Mouse (Mus musculus): Measurements from ENCODE around the gene Klhdc9.
"Not testable (repeated sequence)": the region's sequence is repeated elsewhere in the genome, so short reads cannot be mapped to it uniquely, and the experiment has no call there.

The Klhdc9 gene

DNA sequence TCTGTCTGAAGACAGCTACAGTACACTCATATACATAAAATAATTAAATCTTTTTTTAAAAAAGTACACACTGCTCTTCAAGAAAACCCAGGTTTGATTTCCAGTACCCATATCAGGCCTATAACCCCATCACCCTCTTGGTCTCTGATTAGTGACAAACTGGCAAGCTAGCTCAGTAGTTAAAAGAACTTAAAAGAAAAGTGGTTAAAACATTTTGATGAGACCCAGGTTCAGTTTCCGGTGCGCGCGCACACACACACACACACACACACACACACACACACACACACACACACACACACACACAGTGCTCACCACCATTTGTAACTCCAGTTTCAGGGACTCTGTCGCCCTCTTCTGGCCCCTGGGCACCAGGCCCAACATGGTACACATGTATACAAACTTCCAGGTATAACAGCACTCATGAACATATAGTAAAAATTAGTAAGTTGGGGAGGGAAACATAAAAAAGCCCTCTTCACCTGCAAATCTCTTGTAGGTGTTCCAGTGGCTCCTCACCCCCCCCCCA, 4.7 kb downstream of the Klhdc9 start:
- peak; percentile 60 for DNase-seq

DNA sequence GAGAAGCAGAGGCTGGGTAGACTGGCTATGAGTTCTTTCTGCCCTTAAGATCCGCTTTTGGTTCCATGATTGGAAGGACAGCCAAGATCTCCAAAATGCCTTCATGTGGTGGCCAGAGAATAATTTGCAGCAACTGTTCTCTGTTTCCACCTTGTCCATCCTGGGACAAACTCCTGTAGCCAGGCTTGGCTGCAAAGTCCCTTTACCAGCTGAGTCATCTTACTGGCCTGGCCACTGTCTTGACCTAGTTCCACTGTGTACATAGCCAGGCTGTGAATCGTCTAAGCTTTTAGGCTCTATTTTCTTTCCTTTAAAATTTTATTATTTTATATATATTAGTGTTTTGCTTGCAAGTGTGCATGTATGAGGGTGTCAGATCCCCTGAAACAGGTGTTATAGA, 11.4 kb downstream of the Klhdc9 start:
- no peak for DNase-seq

DNA sequence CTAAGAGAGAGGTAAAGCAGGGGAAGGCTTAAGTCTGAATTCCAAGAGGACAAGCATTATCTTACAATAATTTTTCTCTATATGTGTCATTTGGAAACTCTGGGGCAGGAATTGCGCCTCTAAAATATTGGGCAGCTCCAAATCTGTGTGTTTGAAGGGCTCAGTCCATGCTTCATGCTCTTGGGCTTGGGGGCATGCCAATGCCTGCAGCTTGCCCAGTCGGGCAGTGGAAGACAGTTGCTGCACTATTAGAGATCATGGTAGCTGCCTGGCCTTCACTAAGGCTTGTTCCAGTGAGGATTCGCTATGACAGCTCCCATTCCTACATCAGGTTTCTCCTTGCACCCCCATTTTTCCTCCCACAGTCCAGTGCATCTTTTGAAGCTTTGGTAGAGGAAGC, 11.9 kb downstream of the Klhdc9 start:
- DNase-seq, result no peak

DNA sequence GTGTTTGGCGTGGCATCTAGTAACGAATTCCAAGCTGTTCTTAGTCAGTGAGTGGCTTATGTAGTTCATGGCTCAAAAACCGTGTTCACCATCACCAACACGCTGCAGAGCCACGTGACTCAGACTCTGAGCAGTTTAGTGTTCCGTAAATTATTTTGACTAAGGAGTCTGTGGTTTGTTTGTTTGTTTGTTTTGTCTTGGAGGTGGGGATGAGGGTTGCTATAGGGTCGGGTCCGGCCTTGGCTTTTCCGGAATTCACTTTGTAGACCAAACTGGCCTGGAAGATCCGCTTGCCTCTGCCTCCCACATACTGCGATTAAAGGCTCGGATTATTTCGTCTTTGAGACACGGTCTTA, 14.5 kb downstream of the Klhdc9 start:
- no peak for DNase-seq

DNA sequence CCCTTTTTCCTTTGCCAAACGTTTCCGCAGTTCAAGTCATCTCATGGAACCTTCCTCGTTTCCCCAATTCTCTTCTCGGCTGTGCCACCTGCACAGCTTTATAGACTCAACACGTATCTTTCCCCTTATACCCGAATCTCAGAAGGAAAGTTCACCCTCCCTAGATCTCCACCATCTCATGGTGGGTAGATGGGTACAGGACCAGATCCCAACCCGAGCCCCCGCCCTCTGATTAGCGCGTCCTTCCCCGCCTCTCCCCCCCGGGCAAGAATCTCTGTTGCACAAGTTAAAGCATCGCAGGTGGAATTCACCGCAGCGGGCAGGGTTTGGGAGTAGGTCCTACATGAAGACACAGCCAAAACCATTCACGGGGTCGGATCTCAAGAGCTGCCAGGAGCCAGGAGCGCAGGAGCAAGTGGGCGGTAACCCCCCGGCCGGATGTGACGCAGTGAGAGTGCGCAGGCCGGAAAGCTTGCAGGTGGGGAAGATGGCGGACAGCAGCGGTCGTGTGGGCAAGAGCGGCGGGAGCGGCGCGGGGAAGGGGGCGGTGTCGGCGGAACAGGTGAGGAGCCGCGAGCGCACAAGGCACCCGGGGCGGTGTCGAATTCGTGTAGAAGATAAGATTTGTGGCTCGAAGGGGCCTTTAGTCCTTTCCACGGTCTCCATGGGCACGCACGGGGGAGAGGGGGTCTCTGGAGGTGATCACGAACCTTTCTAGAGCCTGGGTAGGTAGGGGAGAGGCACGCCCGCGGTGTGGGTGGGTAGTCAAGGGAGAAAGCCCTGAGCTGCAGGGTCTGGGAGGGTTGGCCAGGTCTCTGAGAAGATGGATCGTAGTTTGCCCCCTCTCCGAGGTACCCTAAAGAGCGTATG, 15.1 kb downstream of the Klhdc9 start, which contains the start of the genes Nit1 and Pfdn2:
Gene Nit1 (minus strand): TSS at position 422 of the 870 bp plus-strand sequence.
Gene Pfdn2 (plus strand): TSS at position 446 of the 870 bp plus-strand sequence.
- peak; percentile 94 for DNase-seq

DNA sequence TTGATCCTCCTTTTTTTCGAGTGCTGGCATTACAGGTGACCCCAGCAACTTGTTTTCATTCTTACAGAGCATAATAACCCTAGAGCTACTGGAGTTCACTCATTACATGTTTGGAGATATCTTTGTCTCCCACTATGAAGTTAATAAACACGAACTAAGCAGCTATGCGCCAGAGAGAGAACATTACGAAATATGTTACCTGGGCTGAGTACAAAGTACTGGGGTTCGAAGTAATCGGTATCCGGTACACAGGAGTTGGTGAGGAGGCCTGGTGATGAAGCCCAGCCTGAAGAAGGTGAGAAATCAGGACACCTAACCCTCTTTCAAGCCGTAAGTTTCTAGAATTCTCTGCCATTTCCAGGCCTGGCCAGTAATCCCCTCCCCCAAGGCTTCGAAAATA, 15.9 kb downstream of the Klhdc9 start:
- no peak for DNase-seq

DNA sequence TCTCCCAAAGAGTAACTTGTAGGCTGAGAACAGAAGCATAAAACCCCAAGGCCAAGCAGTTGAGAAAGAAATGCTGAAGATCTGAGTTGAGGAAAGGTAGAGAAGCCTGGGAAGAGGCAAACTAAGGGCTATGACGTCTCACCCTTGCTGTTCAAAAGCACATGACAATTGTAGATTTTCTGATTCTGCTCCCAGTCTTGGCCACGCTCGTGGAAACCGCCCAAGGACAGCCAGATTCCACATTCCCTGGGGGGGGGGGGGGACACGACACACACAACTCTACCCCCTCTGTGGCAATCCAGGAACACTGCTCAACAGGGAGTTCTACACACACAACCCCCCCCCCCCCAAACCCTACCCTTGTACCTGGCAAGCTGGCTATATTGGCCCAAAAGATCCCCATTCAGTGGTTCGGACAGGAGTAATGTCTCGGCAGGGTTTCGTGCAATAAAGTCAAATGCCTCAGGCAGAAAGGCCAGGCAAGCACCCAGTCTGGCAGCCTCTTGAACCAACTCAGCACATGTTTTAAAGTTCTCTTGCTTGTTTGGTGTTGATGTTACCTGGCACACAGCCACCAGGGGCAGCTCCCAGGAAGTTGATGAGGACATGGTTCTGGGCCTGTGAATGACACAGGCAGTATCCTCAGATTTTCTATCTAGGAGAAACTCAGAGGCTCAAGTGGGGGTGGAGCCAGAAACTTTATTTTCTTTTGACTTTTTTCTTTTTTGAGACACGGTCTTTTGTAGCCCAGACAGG, 16.5 kb downstream of the Klhdc9 start:
- peak; percentile 77 for DNase-seq

DNA sequence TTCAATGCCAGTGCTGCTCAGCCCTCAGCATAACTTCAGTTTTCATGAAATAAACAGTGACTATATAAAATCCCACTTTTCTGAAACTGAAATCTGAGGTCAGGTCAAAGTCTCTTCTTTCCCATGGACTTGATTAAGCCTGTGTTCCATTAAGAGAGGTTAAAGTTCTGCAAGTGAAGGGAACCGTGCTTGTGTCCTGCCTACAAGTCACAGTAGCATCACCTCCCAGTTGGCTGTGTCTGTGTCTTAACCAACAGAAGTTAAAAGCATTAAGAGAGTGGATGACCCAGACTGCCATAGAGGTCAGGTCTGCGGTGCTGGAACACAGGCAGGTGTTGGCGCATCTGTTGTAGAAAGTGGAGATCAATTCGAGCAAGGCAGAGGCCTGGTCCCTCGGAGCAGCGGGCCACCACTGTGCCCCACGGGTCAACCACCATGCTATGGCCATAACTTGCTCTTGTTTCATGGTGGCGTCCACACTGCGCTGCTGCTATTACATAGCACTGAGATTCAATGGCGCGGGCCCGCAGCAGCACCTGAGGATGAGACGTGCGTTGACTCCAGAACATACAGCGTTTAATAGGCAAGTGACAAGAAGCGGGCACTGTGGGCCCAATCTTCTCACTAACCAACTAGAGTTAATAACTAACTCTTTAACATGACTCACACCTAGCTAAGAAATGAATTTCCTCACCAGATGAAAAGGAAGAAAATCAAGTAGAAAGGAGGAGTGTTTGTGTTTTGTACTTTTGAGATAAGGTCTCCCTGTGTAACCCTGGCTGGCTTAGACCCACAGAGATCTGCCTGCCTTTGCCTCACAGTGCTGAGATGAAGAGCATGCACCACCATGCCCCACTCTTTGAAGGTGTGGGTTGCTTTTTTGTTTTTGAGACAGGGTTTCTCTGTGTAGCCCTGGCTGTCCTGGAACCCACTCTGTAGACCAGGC, 18.1 kb downstream of the Klhdc9 start:
- DNase-seq, result peak; percentile 21

DNA sequence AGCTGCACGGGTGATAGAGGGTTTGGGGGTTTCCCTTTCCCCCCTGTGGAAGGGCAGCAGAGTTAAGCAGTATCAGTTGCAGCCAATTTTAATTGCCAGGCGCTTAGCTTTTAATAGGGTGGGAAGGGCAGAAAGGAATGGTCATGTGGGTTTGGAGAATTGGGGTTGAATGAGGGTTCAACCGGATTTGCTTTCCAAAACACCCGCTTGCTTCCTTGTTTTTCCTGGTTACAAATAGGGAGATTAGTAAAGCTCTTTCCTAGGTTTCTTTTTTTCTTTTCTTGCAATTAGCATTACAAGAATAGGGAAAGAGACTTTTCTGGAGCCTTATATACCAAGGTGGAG, 30.4 kb downstream of the Klhdc9 start:
- no peak for DNase-seq

DNA sequence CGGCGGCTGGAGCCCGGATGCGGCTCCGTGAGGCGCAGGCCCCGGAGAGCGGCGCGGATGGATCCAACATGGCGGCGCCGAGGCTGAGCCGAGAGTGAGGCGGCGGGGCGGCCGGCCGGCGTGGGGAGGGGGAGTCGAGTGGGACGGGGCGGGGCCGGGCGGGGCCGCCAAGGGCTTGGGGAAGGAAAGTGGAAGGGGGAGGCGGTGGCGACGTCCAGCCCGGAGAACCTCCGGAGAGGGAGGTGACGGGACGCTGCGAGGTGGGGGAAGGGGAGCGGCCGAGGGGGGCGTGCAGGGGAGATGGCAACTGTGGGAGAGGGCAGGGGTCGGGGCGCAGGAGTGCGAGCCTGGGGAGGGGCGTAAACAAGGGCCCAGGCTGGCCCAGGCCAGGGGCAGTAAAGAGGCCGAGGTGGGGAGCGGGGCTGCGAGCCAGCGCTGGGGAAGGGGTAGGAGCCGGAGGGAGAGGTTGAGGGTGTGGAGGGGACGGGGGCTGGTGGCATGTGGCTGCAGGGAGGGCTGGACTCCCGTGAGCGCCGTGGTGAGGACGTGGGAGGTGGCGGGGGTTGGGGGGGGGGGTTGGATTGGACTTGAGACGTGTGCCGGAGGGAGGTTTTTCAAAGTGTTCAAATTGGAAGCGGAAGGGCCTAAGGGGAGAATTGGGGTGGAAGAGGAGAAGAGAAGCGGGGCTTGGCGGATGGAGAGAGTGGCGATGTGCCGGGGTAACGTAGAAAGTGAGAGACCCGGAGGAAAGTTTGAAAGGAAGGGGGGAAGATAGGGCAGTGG, 31.0 kb downstream of the Klhdc9 start:
- no peak for DNase-seq

DNA sequence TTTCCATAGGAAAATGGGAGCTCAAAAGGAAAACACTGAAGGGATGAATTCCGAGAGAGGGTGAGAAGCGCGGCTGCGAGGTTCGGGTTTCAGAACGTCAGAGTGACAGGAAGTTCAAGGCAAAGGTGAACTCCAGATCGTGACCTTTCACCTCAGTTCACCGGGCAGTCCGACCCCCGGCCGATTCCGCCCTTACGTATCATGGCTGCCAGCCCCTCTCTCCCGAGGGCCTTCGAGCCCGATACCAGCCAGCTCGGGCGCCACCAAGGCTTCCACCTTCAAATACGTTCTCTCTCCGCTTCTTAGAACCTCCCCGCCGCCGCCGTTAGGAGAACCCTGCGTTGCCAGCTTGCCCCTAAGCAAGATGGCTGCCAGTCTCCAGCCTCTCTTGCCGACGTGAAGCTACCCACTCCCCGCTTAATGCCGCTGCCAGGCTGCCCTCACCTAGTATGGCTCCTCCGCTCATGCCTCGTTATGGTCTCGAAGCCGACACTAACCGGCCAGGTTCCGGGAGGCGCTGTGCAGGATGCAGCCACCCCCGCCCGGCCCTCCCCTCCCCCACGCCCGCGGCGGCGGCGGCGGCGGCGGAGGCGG, 31.7 kb downstream of the Klhdc9 start, which contains the start of gene Dedd:
Gene Dedd (plus strand): TSS at position 307 of the 594 bp plus-strand sequence.
- DNase-seq, result peak; percentile 94

DNA sequence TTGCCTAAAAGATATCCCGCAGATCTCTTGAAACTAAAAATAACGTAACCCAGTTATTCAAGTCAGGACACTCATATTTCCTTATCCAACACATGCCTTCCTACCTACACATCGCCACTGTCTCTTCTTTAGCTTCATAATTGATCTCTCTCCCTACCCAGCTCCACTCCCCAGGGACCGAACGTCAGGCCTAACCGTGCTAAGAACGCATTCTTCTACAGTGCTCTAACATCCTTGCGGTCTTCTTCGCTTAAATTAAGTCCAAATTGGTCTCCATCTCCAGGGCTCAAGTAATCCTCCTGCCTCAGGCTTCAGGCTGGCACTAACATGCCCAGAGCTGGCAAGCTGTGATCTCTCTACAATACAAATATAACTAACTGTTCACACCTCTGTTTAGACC, 32.4 kb downstream of the Klhdc9 start:
- DNase-seq, result no peak

DNA sequence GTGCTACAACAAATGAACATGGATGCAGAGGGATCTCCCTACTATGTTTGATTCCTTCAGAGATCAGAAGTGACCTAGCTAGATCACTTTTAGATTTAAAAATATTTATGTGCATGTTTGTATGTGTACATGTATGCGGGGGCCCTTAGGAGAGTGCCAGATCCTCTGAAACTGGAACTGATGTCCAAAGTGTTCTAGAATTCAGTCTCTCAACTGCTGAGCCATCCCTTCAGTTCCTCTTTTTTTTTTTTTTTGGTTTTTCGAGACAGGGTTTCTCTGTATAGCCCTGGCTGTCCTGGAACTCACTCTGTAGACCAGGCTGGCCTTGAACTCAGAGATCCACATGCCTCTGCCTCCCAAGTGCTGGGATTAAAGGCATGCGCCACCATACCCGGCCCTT, 34.0 kb downstream of the Klhdc9 start:
- not testable (repeated sequence) for DNase-seq

DNA sequence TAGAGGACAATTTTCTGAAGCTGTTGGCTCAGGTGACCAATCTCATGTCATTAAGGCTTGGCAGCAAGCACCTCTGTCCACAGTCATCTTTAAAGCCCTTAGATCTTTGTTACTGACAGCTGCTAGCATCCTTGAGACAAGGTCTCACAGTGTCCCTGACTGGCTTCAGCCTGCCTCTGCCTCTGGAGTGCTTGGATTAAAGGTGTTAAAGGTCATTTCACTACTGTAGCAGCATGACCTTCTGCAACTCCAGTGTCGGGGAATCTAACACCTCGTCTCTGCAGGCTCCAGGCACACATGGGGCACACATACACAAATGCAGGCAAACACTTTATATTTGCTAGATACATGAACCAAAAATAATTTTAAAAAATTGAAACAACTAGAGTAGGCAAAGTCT, 35.0 kb downstream of the Klhdc9 start:
- no peak for DNase-seq

DNA sequence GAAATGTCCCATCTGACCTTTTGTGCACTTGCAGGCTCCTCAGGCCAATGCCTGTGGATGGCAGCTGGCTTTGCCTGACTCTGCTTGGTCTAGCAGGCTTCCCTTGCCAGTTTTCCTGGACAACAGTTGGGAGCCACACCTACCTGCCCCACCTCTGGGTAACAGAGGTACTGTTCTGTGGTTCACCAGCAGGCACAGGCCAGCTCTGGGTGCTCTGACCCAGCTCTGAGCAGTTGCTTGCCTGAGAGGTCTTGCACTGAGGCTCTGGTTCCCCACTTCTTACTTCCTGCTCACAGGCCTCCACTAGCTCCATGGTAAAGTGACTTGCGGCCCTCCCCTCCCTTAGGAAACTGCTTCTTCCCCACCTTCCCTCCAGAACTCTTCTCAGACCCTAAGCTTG, 38.6 kb downstream of the Klhdc9 start:
- peak; percentile 22 for DNase-seq

DNA sequence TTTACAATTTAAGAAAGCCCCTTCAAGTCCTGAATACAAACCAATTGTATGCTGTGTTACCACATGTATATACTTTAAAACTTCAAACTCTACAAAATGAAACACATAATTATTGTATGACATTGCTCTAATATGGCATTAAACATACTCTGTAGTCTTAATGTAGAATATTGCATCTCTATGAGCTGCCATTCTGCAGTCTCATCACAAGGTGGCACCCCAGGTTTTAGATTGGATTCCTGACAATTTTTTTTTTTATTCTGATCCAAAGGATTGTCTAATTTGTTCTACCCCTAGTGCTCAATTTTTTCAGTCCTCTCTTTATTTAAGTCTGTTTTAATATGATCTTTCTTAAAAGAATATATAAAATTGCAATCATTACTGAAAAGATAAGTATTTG, 39.2 kb downstream of the Klhdc9 start:
- peak; percentile 34 for DNase-seq

DNA sequence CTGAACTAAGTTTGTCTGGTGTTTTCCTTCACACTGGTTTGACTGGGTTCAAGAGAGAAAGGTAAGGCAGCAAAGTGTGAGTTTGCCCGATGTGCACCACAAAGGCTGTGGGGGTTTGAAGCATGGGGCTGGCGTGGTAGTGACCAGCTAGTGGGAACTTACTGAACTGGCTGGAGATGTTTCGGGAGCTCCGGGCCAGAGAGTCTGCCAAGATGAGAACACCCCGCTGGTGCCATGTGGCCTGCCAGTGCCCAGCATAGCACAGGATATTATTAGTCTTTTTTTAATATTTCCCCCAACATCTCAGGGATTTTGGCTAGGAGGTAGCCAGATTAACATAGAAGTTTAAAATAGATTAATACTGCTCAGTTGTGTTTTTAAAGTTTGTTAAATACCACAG, 40.4 kb downstream of the Klhdc9 start:
- DNase-seq, result no peak

DNA sequence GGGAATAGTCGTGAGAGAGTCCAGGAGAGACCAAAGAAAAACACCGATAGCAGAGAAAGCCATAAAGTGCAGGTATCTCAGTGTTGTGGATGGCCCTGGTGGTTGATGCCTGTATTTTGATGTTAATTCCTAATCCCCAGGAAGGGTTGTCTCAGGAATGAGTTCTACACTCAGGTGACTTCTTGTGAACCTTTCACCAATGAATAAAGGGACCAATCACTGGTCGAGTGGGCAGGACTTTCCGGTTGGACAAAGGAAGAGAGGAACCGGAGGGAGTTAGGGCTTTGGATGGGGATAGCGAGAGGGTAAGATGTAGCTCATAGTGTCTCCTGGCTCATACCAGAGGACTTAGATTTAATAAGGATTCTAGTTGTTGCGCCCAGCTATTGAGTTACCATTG, 40.9 kb downstream of the Klhdc9 start:
- DNase-seq, result no peak

DNA sequence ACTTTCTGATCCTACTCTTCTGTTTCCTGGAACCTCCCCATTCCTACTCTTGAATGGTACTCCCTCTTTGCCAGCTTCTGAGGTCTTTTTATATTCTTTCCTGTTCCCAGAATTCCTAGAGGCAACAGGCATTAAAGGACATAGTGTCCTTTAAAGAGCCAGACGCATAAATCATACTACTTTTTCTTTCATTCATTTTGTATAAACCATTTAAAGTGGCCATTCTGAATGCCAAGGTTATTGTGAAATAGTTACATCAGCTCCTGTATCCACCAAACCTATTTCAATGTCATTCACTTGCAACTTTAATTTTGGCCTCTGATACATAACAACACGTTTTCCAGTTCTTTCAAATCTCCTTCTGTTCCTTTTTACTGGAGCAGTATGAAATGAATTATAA, 51.3 kb downstream of the Klhdc9 start:
- no peak for DNase-seq
